Comparison of ENCODE assay signal across 15 mouse cellular contexts in genomic region chr8:46606930-46607329, GRCm38 (mm10).
"Had no signal": no experiment of that assay in that cellular context is flagged by ENCODE, and none has a peak within 500 bp of the region (broad histone marks: within the 10 kb centered on the region; RNA-seq: fewer than 3 reads in every experiment).

No protein-coding gene starts in this region.

- DNase-seq: lung, adult 2 months; lung, postnatal 14 days; lung, postnatal 36 days; right cerebral cortex, postnatal 14 days; spleen, adult 18-20 months; thymus, adult 2 months; thymus, postnatal 25 days; thymus, postnatal 4 days had no signal

- ATAC-seq: lung, postnatal 0 days; midbrain, embryonic 13.5 days; midbrain, embryonic 15.5 days had no signal

- H3K4me1 ChIP-seq: lung, embryonic 15.5 days; midbrain, embryonic 13.5 days; midbrain, embryonic 15.5 days; neural tube, embryonic 12.5 days had no signal

- H3K4me3 ChIP-seq: lung, embryonic 15.5 days; midbrain, embryonic 13.5 days; midbrain, embryonic 15.5 days; neural tube, embryonic 12.5 days had no signal

- H3K4me2 ChIP-seq: lung, embryonic 15.5 days; midbrain, embryonic 11.5 days; midbrain, embryonic 13.5 days; midbrain, embryonic 15.5 days; neural tube, embryonic 12.5 days had no signal

- H3K9ac ChIP-seq: liver, embryonic 14.5 days; lung, embryonic 15.5 days; midbrain, embryonic 13.5 days; midbrain, embryonic 15.5 days; neural tube, embryonic 12.5 days had no signal

- H3K36me3 ChIP-seq: neural tube, embryonic 12.5 days had no signal

- H3K27me3 ChIP-seq: lung, embryonic 15.5 days; midbrain, embryonic 13.5 days; midbrain, embryonic 15.5 days; neural tube, embryonic 12.5 days had no signal

- H3K27ac ChIP-seq: liver, embryonic 14.5 days; lung, embryonic 15.5 days; midbrain, embryonic 13.5 days; midbrain, embryonic 15.5 days; neural tube, embryonic 12.5 days had no signal

- H3K9me3 ChIP-seq: lung, embryonic 15.5 days; midbrain, embryonic 13.5 days; midbrain, embryonic 15.5 days; neural tube, embryonic 12.5 days had no signal
